Mouse (Mus musculus) CH12.LX (cell line): ENCODE results near the gene Prkag2. TPM values are rescaled to one million over a fixed set of nuclear protein-coding genes. Genes with fewer than 3 reads are reported as not detected.

Source experiments
- DNase-seq: peaks from one replicate; pipeline ENCODE4 v3.0.0-alpha.2; 2013; ENCODE audit errors: extremely low read depth
- H3K27ac ChIP-seq: 2 replicates; pipeline ENCODE4 v1.5.1; 2012; ENCODE audit warnings: low read depth, mild to moderate bottlenecking, control low read depth, moderate library complexity; ENCODE audit not compliant: insufficient read depth
- H3K27me3 ChIP-seq: replicated peaks from 2 replicates; pipeline ENCODE3; 2012; ENCODE audit warnings: inconsistent platforms
- H3K36me3 ChIP-seq, 2 experiments: replicated peaks in 1 of 2; 2 replicates each; pipeline versions ENCODE3 to v1.6.1; 2012; ENCODE audit warnings: inconsistent platforms in 1 of 2, low read length in 1 of 2, mild to moderate bottlenecking in 1 of 2, mixed read lengths in 1 of 2, moderate library complexity in 1 of 2; ENCODE audit not compliant: control insufficient read depth in 1 of 2, insufficient read depth in 1 of 2
- H3K4me1 ChIP-seq, 2 experiments: 2 replicates each; pipeline ENCODE4 v1.6.1; 2012; ENCODE audit warnings: inconsistent platforms in 1 of 2, moderate library complexity in 1 of 2; ENCODE audit not compliant: insufficient read depth in 2 of 2, control insufficient read depth in 1 of 2
- H3K4me2 ChIP-seq: 2 replicates; pipeline ENCODE4 v1.6.1; 2012; ENCODE audit warnings: low read depth, mild to moderate bottlenecking, control low read depth; ENCODE audit not compliant: poor library complexity, insufficient read depth, severe bottlenecking
- H3K4me3 ChIP-seq, 3 experiments: fragments of 150-350 bp in 1 of 3; sonication (generic) in 1 of 3; replicated peaks in 1 of 3; 2 replicates each; pipeline versions ENCODE3 to v1.5.1; 2011 to 2012; ENCODE audit warnings: low read depth in 2 of 3, low read length in 2 of 3, mild to moderate bottlenecking in 2 of 3, moderate library complexity in 2 of 3, control low read depth in 1 of 3, improper control_type of control experiment in 1 of 3, inconsistent platforms in 1 of 3, mixed read lengths in 1 of 3; ENCODE audit not compliant: poor library complexity in 1 of 3
- H3K79me2 ChIP-seq: replicated peaks from 2 replicates; pipeline ENCODE4 v1.6.1; 2012; ENCODE audit warnings: mild to moderate bottlenecking, moderate library complexity; ENCODE audit not compliant: control insufficient read depth, poor library complexity, insufficient read depth, severe bottlenecking; ENCODE audit errors: extremely low read depth
- H3K9ac ChIP-seq: 2 replicates; pipeline ENCODE4 v1.6.1; 2012; ENCODE audit warnings: low read depth, mild to moderate bottlenecking, control low read depth, moderate library complexity; ENCODE audit not compliant: insufficient read depth
- H3K9me3 ChIP-seq: replicated peaks from 2 replicates; pipeline ENCODE3; 2012; ENCODE audit warnings: low read length, inconsistent platforms, mixed read lengths
- CHD1 ChIP-seq: IDR thresholded peaks from 2 replicates; pipeline ENCODE4 v1.6.1; 2012; ENCODE audit warnings: low read depth, low read length, improper control_type of control experiment, inconsistent platforms
- CHD2 ChIP-seq: IDR thresholded peaks from 2 replicates; pipeline ENCODE4 v1.6.1; 2011; ENCODE audit warnings: low read length, improper control_type of control experiment
- CTCF ChIP-seq, 2 experiments: IDR thresholded peaks in 1 of 2; conservative IDR thresholded peaks in 1 of 2; 2 replicates each; pipeline ENCODE4 v1.5.1; 2011 to 2012; ENCODE audit warnings: low read depth in 2 of 2, low read length in 2 of 2, improper control_type of control experiment in 1 of 2, inconsistent platforms in 1 of 2, mild to moderate bottlenecking in 1 of 2, moderate library complexity in 1 of 2
- ELF1 ChIP-seq: IDR thresholded peaks from 2 replicates; pipeline ENCODE4 v1.6.1; 2014; ENCODE audit warnings: low read depth, mild to moderate bottlenecking, inconsistent platforms, low read length, improper control_type of control experiment
- EP300 ChIP-seq: IDR thresholded peaks from 2 replicates; pipeline ENCODE4 v1.6.1; 2011; ENCODE audit warnings: low read length, improper control_type of control experiment
- ETS1 ChIP-seq: conservative IDR thresholded peaks from 2 replicates; pipeline ENCODE4 v1.6.1; 2012; ENCODE audit warnings: low read depth, mild to moderate bottlenecking, inconsistent platforms, low read length, improper control_type of control experiment, moderate library complexity
- HCFC1 ChIP-seq: IDR thresholded peaks from 2 replicates; pipeline ENCODE4 v1.6.1; 2012; ENCODE audit warnings: low read depth, mild to moderate bottlenecking, inconsistent platforms, low read length, improper control_type of control experiment
- IRF4 ChIP-seq: IDR thresholded peaks from 2 replicates; pipeline ENCODE4 v1.6.1; 2014; ENCODE audit warnings: low read depth, mild to moderate bottlenecking, inconsistent platforms, low read length, improper control_type of control experiment
- JUND ChIP-seq: conservative IDR thresholded peaks from 2 replicates; pipeline ENCODE4 v1.6.1; 2011; ENCODE audit warnings: low read depth, low read length, improper control_type of control experiment
- MAFK ChIP-seq: IDR thresholded peaks from 2 replicates; pipeline ENCODE4 v1.6.1; 2011; ENCODE audit warnings: low read length, improper control_type of control experiment; ENCODE audit not compliant: insufficient replicate concordance
- MAX ChIP-seq: IDR thresholded peaks from 2 replicates; pipeline ENCODE4 v1.6.1; 2011; ENCODE audit warnings: low read length, improper control_type of control experiment
- MAZ ChIP-seq: IDR thresholded peaks from 2 replicates; pipeline ENCODE4 v1.6.1; 2012; ENCODE audit warnings: low read depth, mild to moderate bottlenecking, inconsistent platforms, low read length, improper control_type of control experiment, moderate library complexity
- MEF2A ChIP-seq: IDR thresholded peaks from 2 replicates; pipeline ENCODE4 v1.6.1; 2014; ENCODE audit warnings: low read depth, mild to moderate bottlenecking, inconsistent platforms, low read length, improper control_type of control experiment, borderline replicate concordance
- MXI1 ChIP-seq: IDR thresholded peaks from 2 replicates; pipeline ENCODE4 v1.6.1; 2011; ENCODE audit warnings: mild to moderate bottlenecking, low read depth, low read length, improper control_type of control experiment
- MYC ChIP-seq: IDR thresholded peaks from 2 replicates; pipeline ENCODE4 v1.6.1; 2011; ENCODE audit warnings: low read depth, mild to moderate bottlenecking, improper control_type of control experiment, low read length
- POLR2A ChIP-seq: IDR thresholded peaks from 2 replicates; pipeline ENCODE4 v1.6.1; 2011; ENCODE audit warnings: low read depth, mild to moderate bottlenecking, improper control_type of control experiment, low read length
- POLR2AphosphoS2 ChIP-seq: IDR thresholded peaks from 2 replicates; pipeline ENCODE4 v1.6.1; 2011; ENCODE audit warnings: low read depth, low read length, improper control_type of control experiment
- RAD21 ChIP-seq: IDR thresholded peaks from 2 replicates; pipeline ENCODE4 v1.6.1; 2011; ENCODE audit warnings: low read depth, mild to moderate bottlenecking, low read length, improper control_type of control experiment, moderate library complexity
- RCOR1 ChIP-seq: conservative IDR thresholded peaks from 2 replicates; pipeline ENCODE4 v1.6.1; 2012; ENCODE audit warnings: low read depth, mild to moderate bottlenecking, inconsistent platforms, low read length, improper control_type of control experiment
- SIN3A ChIP-seq: IDR thresholded peaks from 2 replicates; pipeline ENCODE4 v1.6.1; 2012; ENCODE audit warnings: low read length, improper control_type of control experiment, inconsistent platforms
- SMC3 ChIP-seq: IDR thresholded peaks from 2 replicates; pipeline ENCODE4 v1.6.1; 2011; ENCODE audit warnings: low read depth, low read length, improper control_type of control experiment
- TBP ChIP-seq: conservative IDR thresholded peaks from 2 replicates; pipeline ENCODE4 v1.6.1; 2011; ENCODE audit warnings: low read depth, low read length, improper control_type of control experiment
- TCF12 ChIP-seq: IDR thresholded peaks from 2 replicates; pipeline ENCODE4 v1.6.1; 2014; ENCODE audit warnings: low read depth, mild to moderate bottlenecking, inconsistent platforms, low read length, improper control_type of control experiment
- USF1 ChIP-seq: IDR thresholded peaks from 2 replicates; pipeline ENCODE4 v1.6.1; 2014; ENCODE audit warnings: low read depth, mild to moderate bottlenecking, inconsistent platforms, low read length, improper control_type of control experiment
- ZKSCAN1 ChIP-seq: IDR thresholded peaks from 2 replicates; pipeline ENCODE4 v1.6.1; 2012; ENCODE audit warnings: low read depth, inconsistent platforms, low read length, improper control_type of control experiment, borderline replicate concordance
- ZMIZ1 ChIP-seq: IDR thresholded peaks from 2 replicates; pipeline ENCODE4 v1.6.1; 2012; ENCODE audit warnings: low read depth, mild to moderate bottlenecking, inconsistent platforms, low read length, improper control_type of control experiment
- ZNF384 ChIP-seq: IDR thresholded peaks from 2 replicates; pipeline ENCODE4 v1.6.1; 2012; ENCODE audit warnings: low read depth, low read length, improper control_type of control experiment, inconsistent platforms
- dilution Hi-C: fragments of 300-500 bp; cut with MboI; formaldehyde crosslinking; loops from 2 replicates; pipeline ENCODE4 v1.14.3; 2020; ENCODE audit warnings: low sequenced_read_pairs; ENCODE audit not compliant: extremely low pct_unique_long_range_greater_than_20kb, extremely low pct_ligation_motif_present
- in situ Hi-C: fragments of 300-500 bp; cut with MboI; formaldehyde crosslinking; loops from 3 replicates; pipeline ENCODE4 v1.14.3; 2019; ENCODE audit warnings: low sequenced_read_pairs, low pct_ligation_motif_present, low pct_unique_long_range_greater_than_20kb, mixed read lengths
- polyA plus RNA-seq: library from polyadenylated mRNA; unstranded; fragments of >175 nt; gene quantifications from 2 replicates; pipeline ENCODE4 v1.2.1, GENCODE M21; 2012; ENCODE audit warnings: low read depth; ENCODE audit not compliant: insufficient read length
- total RNA-seq, 2 experiments: library from RNA; depleted of rRNA; stranded (reverse); fragments of 300-350 nt in 1 of 2; fragments of >200 nt in 1 of 2; gene quantifications; 2 replicates each; pipeline ENCODE4 v1.2.3; 2012 to 2014

The Prkag2 gene
- total and polyA plus RNA-seq, 3 experiments: 4.6 to 21.2 (median 8.8) TPM

- Histone ChIP-seq H3K27me3 (no peaks in the 10 kb centered on the region), H3K79me2 (no peaks in the 10 kb centered on the region), H3K4me1 (peaks cover 0 to 14% of the 10 kb centered on the region in 2 experiments; a peak in 2 of 4 replicates), H3K27ac (peak overlapping the region; percentile 72), H3K4me2 (0 out of 2 replicates have a peak overlapping the region, but pooled peaks have one; percentile 37), H3K9ac (peak overlapping the region; percentile 49), H3K4me3 (peak overlapping the region; percentile 44 to 89 (median 76)), H3K36me3 (peaks cover 0 to 17% of the 10 kb centered on the region in 2 experiments), H3K9me3 (no peaks in the 10 kb centered on the region)
- DNase-seq: peak; percentile 83
- in situ Hi-C loops (no loop called here), dilution Hi-C loops (no loop called here)
- TF ChIP-seq USF1 (no peak), ZKSCAN1 (no peak), ELF1 (peak; percentile 77), IRF4 (peak; percentile 1; the same call in 1 of the 2 replicates), ZNF384 (peak; percentile 55; the same call in 1 of the 2 replicates), POLR2A (peak; percentile 50; the same call in 1 of the 2 replicates), MAZ (0 out of 2 replicates have a peak, but pooled peaks have one; percentile 3), SIN3A (peak; percentile 46), POLR2AphosphoS2 (0 out of 2 replicates have a peak, but pooled peaks have one; percentile 32), MYC (peak; percentile 83; the same call in 1 of the 2 replicates), EP300 (no peak), CHD1 (0 out of 2 replicates have a peak, but pooled peaks have one; percentile 29), TCF12 (0 out of 2 replicates have a peak, but pooled peaks have one; percentile 5), TBP (no peak), JUND (no peak), RAD21 (peak; percentile 37), CHD2 (peak; percentile 30; the same call in 1 of the 2 replicates), MAFK (no peak), MEF2A (0 out of 2 replicates have a peak, but pooled peaks have one; percentile 8), SMC3 (peak; percentile 15; the same call in 1 of the 2 replicates), ETS1 (no peak; the same call in 1 of the 2 replicates), MAX (peak; percentile 82), CTCF (conservative IDR thresholded peaks at IDR 0.05 in 1 of 2, IDR thresholded peaks at IDR 0.05 in 1 of 2; ENCODE audit: low read depth in 2 of 2, low read length in 2 of 2) (peak; percentile 41 to 67; a peak in 3 of 4 replicates), ZMIZ1 (peak; percentile 33; the same call in 1 of the 2 replicates), RCOR1 (0 out of 2 replicates have a peak, but pooled peaks have one; percentile 20), MXI1 (peak; percentile 70; the same call in 1 of the 2 replicates), HCFC1 (peak; percentile 44; the same call in 1 of the 2 replicates)
Measured at GRCm38 (mm10) chr5:24908820-24909716, 191.4 kb downstream of the Prkag2 start.
